Comparison of ENCODE assay signal across 15 mouse cellular contexts in the genomic region with DNA sequence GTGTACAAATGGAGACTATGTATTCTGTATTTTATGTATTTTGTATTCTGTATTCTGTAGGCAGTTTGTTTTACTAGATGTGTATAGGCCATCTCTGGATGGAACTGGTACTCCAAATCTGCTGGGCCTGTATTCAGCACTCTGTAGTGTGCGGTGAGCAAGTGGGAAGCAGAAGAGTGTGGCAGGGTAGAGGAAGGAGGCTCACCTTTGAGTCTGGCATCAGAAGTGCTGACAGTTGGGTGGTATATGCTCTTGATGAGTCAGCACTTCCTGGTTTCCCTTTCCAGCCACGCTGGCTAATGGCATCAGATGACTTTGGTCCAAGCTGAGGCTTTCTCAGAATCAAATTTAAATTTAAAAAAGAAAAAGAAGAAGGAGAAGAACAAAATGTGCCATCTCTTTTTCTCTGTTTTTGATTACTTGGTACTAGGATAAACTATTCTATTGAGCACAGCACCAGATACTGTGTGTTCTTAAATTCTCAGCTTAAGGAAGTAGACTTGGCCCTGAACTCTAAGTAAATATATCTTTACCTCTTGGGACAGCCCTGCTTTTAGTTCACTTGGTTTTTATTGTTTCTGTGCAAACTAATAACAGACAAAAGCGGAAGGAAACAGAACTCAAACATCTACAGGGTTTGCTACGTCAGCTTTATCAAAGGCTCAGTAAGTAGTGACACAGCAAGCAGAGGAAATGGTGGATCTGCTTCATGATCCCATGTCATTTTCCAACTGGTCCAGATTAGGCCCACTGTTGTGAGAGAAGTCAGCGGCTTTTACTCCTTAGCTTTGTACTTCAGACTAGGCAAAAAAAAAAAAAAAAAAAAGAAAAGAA. TPM values are rescaled to one million over a fixed set of nuclear protein-coding genes. Genes with fewer than 3 reads are reported as not detected.
DNase-seq lines count a peak whose midpoint lies in the region; ATAC-seq lines count a peak whose summit lies in the region.
"Had no signal": no experiment of that assay in that cellular context is flagged by ENCODE, and none has a peak within 500 bp of the region (broad histone marks: within the 10 kb centered on the region; RNA-seq: fewer than 3 reads in every experiment).

No protein-coding gene starts in this region.

- no peak overlapping the region for H3K4me2 ChIP-seq in liver, embryonic 11.5 days
- H3K4me2 ChIP-seq in forebrain, embryonic 12.5 days = no peak overlapping the region

- H3K27ac ChIP-seq in liver, embryonic 11.5 days (ENCODE audit: low read depth, low read length) = no peak overlapping the region
- no peak overlapping the region for H3K27ac ChIP-seq in forebrain, embryonic 12.5 days
- H3K27ac ChIP-seq: hindbrain, postnatal 0 days; stomach, postnatal 0 days had no signal

- 69% methylated on average over 5 of the region's 5 CpGs for whole genome bisulfite sequencing in liver, embryonic 11.5 days
- 87% methylated on average over 5 of the region's 5 CpGs for WGBS in forebrain, embryonic 12.5 days

- H3K9me3 ChIP-seq in liver, embryonic 11.5 days (ENCODE audit: control insufficient read depth, low read length) = no peaks in the 10 kb centered on the region
- H3K9me3 ChIP-seq in forebrain, embryonic 12.5 days = no peaks in the 10 kb centered on the region

- ATAC-seq in liver, embryonic 11.5 days (replicated peaks; ENCODE audit: low FRiP score) = peak; percentile 40; the same call in 1 of the 2 replicates
- no peak for ATAC-seq in forebrain, embryonic 12.5 days (ENCODE audit: low FRiP score)
- ATAC-seq: forebrain, embryonic 16.5 days; hindbrain, postnatal 0 days had no signal

- no peak overlapping the region for H3K4me3 ChIP-seq in liver, embryonic 11.5 days (ENCODE audit: low read depth, low read length)
- no peak overlapping the region for H3K4me3 ChIP-seq in forebrain, embryonic 12.5 days (replicated peaks)

- no peak overlapping the region for H3K9ac ChIP-seq in liver, embryonic 11.5 days (ENCODE audit: low read depth, low read length)
- no peak overlapping the region for H3K9ac ChIP-seq in forebrain, embryonic 12.5 days

- DNase-seq in 3T3-L1 (ENCODE audit: low read depth, low spot score) = peak; percentile 58
- peak; percentile 43 for DNase-seq in A20 (ENCODE audit: low read depth, low spot score)
- DNase-seq in c-Kit-positive CD71-positive TER-119-positive erythroid progenitor cells, embryonic 14.5 days (ENCODE audit: low spot score) = peak; percentile 60
- DNase-seq in liver, embryonic 11.5 days (ENCODE audit: low spot score) = peak; percentile 19
- DNase-seq in cerebellum, adult 9-10 months = no peak
- DNase-seq in B cell, adult 2 months = no peak
- DNase-seq in left cerebral cortex, adult 9 months (ENCODE audit: low spot score in 2 of 2) = no peak
- DNase-seq: adrenal gland, postnatal 36 days; embryo, embryonic 11 days; left cerebral cortex, postnatal 4 days; lung, postnatal 14 days had no signal

- H3K4me1 ChIP-seq in liver, embryonic 11.5 days (replicated peaks; ENCODE audit: control insufficient read depth, insufficient read depth, low read length) = peaks cover 21% of the 10 kb centered on the region
- H3K4me1 ChIP-seq in forebrain, embryonic 12.5 days = peaks cover 5% of the 10 kb centered on the region

- no peaks in the 10 kb centered on the region for H3K27me3 ChIP-seq in liver, embryonic 11.5 days (replicated peaks; ENCODE audit: control insufficient read depth, insufficient read depth, low read length)
- no peaks in the 10 kb centered on the region for H3K27me3 ChIP-seq in forebrain, embryonic 12.5 days

- H3K36me3 ChIP-seq in liver, embryonic 11.5 days (ENCODE audit: control insufficient read depth, insufficient read depth, low read length) = no peaks in the 10 kb centered on the region
- no peaks in the 10 kb centered on the region for H3K36me3 ChIP-seq in forebrain, embryonic 12.5 days (replicated peaks)

RNA-seq across cellular contexts. Expression of gene Cdk6, which starts 17.6 kb away (rescaled TPM):
- 49.1 and 51.2 TPM in 2 replicates for polyA plus RNA-seq in liver, embryonic 11.5 days (2014; fragmentation: Nextera tagmentation; extraction: Ambion mirVana)
- 31.2 and 32.4 TPM in 2 replicates for polyA plus RNA-seq in forebrain, embryonic 12.5 days (2016; fragmentation: Nextera tagmentation; extraction: Ambion mirVana)

Comparison
In these comparisons a context has a peak if more than half of its experiments do, and no peak if none do; other contexts are left out.
1. DNase-seq: peak in 3T3-L1 (single experiment), A20 (single experiment), c-Kit-positive CD71-positive TER-119-positive erythroid progenitor cells, embryonic 14.5 days (single experiment) and liver, embryonic 11.5 days (single experiment); none in cerebellum, adult 9-10 months (single experiment), B cell, adult 2 months (0 of 2) and left cerebral cortex, adult 9 months (0 of 2).